Mouse (Mus musculus) MEL-GATA-1-ER (cell line): Measurements from ENCODE around the gene Nudt16.
"Not testable (repeated sequence)": the region's sequence is repeated elsewhere in the genome, so short reads cannot be mapped to it uniquely, and the experiment has no call there.

Experiments
- DNase-seq: peaks from one replicate; pipeline ENCODE4 v3.0.0-alpha.2; 2012; ENCODE audit warnings: low read depth; ENCODE audit errors: extremely low read depth

The Nudt16 gene

DNA sequence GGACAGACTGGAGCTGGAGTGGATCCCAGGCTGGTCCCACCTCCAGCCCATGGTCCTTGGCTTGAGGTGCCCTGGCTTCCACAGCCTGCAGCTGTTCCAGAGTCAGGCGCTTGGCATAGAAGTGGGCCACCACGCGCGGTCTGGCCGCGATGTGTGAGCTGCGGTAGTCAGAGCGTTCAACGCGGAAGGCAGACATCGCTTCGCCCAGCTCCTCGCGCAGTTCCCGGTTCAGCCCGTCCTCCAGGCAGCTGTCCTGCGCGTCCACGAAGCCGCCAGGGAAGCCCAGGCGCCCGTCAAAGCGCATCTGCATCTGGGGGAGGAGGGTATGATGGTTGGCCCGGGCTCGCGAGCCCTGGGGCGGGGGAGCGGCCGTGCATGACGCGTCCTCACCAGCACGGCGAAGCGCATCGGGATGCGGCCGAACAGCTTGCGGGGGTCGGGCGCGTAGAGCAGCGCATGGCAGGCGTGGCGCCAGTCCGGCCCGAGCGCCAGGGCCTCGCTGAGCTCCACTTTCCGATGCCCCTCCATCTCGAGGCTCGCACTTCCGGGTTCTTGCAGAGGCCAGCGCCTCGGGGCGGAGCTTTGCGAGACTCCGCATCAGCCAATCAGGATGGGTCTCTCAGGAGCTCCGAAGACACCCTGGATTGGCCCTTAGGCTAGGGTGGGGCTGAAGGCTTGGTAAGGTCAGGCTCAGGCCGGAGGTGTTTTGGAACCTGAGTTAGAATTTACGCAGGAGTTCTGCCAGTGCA lies at the start of gene Nudt16:
Nudt16 (minus strand) TSS at position 572 of the 749 bp plus-strand sequence.
- DNase-seq = peak; percentile 88

DNA sequence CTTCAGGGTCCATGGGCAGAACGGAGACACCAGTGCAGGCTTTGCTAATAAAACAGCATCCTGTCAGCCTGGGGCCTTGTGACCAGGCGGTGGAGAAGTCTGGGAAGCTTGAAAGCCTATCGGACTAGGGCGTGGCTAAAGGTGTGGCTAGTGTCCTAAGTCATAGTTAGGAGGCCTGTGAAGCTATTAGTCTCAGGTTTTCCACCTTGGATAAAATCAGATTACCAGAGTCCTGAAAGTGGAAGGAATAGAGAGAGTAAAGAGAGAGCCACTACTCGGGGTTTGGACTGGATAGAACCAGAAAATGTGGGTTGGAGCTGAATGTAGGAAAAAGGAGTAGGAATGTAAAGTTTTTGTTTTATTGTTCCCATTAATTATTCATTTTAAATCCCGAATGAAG lies 13.4 kb upstream of the Nudt16 start, which contains the start of gene 1700080E11Rik:
1700080E11Rik (minus strand) TSS at position 101 of the 400 bp plus-strand sequence.
- no peak for DNase-seq

DNA sequence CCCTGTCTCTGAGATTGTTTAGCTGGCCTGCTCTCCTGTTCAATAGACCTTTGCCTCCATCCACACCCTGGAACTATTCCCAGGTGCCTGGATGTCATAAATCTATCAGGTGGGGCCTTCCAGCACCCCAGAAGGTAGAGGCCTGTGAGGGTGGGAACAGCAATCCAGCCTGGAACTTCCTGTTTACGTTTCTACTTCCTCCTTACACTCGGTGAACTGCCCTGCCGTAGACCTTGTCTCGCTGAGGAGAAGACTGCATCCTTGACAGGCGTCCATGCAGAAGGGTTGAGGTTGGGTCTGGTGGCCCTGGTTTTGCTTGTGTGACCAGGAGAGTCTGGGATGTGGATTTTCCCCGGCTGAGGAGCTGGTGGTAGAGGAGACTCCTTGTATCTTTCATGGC lies 7.6 kb upstream of the Nudt16 start:
- DNase-seq = no peak

DNA sequence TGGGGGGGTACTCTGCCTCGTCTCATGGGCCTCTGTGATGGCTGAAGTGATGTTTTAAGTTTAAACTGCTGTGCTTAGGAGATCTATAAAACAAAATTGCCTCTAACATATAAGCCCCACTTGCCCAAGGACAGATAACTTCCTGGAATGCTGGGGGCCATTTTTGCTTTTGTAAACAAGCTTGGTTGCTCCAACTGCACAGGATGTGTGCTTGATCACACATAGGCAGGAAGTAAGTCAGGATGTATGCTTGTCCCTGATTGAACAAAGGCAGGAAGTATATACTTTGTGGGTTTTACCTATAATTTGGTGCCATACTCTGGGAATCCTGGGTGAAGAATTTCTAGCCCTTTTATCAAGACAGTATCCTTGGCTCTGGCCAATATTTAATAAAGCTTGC lies 4.8 kb upstream of the Nudt16 start:
- no peak for DNase-seq

DNA sequence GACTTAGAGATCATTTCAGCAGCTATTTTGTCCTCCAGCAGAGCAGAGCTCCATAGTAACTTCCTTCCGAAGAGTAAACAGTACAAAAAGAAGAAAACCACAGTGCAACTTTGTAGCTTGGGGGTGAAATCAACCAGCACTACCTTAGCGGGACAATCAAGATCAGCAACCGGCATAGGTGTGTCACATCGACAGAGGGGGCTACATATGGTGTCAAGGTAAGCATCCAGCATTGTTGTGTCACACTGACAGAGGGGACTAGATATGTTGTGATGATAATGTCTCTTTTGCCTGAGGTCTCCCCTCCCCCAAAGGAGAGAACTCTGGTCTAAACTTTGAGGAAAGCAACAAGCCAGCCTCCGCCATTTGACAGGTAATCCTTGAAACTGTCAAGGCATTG lies 2.9 kb upstream of the Nudt16 start:
- DNase-seq = no peak

DNA sequence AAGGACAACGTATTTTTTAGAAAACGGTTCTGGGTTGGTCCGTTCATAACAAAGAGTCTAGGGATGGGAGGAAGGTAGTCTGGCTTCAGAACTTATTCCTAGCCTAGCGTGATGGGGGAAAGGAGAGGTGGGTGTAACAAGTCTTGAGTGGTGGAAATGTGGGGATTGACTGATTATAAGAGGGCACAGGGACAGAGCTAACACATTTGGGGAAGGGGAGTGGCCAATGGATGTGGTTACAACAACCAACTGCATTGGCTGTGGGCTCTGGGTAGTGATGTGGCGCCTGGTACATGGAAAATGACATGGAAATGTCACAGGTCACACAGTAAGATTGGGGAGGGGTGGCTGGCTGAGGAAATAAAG lies 361 bp upstream of the Nudt16 start:
- peak; percentile 78 for DNase-seq

DNA sequence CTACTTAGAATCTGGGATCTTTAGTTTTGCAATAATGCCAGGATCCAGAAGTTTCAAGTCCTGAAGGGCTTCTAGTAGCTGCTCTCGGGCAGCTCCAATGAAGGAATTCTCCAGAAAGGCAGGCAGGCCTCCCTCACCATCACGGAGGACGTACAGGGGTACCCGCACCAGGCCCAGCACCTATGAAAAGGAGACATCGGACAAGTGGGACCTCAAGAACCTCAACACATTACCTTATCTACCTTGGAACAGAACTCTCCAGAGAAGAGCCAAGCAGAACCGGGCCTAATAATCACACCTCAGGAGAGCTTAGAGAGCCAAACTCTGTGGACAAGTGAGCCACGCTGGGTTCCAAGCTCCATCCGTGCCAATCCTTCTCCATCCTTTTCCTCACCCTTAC lies 1.3 kb downstream of the Nudt16 start:
- DNase-seq = no peak

DNA sequence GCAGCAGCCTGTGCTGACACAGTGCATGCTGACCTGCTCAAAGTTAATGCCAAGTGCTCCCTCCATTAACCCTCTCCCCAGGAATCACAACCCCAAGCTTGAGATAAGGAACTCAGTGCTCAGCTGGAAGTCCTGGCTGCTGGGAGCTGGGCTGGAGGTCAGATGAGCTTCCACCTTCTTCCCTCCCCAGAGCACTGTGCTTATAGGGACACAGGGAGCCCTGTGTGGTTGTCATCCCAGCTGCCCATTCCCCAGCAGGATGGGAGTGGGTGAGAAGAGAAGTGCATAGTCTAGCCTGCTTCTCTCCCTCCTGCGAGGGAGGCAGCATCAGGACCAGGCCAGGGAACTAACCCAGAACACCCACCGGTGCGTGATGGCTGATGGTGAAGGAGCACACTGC lies 6.4 kb downstream of the Nudt16 start:
- DNase-seq = not testable (repeated sequence)

DNA sequence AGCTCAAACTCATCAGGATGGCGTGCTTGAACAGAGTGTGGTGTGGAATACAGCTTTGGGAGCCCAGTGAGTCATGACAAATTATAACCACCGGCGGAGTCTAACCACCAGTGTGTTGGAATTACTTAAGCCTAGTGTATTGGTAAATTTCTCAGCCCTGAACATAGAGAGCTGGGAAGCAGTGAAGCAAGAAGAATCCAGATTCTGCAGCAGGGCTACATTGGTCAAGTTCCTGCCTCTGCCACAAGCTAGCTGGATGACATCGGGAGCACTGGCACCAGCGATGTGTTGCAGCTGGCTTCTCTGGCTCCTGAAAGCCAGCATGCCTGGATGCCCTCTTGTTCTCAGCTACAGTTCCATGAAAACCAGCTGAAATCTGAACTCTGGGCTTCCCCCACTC lies 27.7 kb downstream of the Nudt16 start:
- DNase-seq = no peak

DNA sequence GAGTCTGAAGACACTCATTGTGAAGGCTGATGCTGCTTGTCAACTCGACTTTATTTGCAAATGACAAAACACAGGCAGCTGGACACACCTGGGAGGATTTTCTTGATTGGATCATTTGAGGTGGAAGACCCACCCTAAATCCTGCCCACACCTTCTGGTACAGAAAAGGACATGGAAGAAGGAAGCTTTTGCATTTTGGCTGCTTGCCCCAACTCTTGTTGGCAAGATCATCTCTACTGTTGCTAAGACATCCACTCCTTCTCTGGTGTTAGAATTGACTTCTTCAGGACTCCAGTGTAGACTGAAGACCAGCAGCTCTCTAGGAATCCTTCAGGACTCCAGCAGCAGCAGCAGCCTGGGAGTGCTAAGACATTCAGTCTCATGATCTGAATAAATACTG lies 29.7 kb downstream of the Nudt16 start:
- DNase-seq = no peak

DNA sequence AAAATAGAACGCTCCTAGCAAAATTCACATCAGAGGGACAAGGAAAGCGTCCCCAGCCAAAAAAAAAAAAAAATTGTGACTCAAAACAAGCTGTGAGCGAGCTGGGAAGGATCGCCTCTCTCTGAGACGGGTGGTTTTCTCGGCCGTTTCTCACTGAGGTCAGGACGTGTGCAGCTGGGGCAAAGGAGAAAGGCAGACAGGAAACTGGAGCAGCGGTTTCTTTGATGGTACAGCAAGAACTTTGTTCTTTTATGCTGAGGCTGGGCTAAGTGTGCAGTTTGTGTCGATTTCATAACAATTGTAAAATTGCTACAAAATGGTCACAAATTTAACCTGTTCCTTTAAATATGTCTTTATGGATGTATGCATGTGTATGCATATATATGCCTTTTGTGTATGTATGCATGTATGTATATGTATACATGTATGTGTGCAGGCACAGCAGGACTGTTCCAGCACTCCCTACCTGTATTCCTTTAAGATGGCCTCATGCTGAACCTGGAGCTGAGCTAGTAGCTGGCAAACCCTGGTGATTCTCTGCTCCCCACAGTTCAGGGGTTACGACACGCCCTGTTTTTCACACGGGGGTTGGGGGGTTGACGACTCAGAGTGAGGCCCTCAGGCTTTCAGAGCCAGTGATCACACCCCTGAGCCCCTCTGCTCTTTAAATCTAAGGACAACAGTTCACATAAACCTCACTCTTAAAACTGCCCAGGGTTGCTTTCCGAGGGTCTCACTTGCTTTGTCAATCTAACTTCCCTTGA lies 30.6 kb downstream of the Nudt16 start:
- no peak for DNase-seq

DNA sequence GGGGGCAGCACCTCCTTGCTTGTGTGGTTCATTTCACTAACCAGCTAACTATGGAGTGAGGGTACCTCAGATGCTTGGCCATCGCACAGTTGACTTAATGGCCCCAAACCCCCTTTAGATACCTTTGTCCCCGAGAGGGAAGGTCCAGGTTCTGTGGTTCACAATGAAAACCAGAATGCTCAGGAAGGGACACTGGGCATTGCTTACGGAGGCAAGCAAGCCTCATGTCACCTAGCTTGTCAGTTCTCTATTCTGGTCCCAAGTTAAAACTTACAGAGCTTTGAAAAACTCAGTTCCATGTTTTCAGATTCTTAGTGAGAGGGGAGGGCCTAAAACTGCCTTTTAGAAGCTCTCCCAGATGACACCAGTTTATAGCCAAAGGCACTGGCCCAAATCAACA lies 51.4 kb downstream of the Nudt16 start:
- DNase-seq = no peak
